Mouse (Mus musculus): ENCODE results near the gene Ikzf3.

DNA sequence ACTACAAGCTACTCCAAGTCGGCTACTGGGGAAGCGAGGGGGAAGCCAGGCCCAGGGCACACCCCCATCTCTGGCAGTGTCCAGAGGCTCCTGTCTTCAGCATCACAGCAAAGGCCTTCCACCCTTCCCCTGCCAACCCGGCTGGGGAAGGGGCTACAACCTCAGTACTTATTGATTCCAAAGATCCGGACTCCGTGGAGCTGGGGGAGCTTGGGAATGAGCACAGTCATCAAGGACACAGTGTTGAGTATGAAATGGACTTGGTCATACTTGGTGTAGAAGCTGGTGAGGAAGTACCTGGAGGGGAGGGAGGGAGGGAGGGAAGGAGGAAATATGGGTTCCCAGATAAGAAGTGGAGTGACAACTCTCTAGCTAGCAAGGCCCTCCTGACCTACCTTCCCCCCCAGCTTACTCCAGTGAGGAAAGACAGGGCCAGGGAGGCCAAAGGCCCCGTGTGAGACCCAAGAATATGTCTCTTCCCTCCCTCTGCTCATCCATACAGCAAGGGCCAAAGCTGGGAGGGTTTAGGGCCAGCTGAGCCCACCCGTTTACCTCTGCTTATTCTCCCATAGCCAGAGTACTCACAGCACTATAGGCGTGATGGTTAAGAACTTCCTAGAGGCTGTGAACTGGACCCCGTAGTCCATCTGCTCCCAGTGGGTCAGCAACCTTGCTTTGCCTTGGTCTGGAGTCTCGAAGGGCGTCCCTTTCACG lies 36.9 kb upstream of the Ikzf3 start:
- TF ChIP-seq POLR2A (IDR thresholded peaks at IDR 0.05; ENCODE audit: low read depth, low read length): no peak
- TF ChIP-seq CTCF (IDR thresholded peaks at IDR 0.05; ENCODE audit: extremely low read depth, insufficient read depth, insufficient read length, insufficient replicate concordance): no peak

Measured in spleen, adult 2 months (tissue).